Mouse (Mus musculus) forebrain, embryonic 14.5 days (tissue): ENCODE measurements around the gene Psmb7. TPM values are rescaled to one million over a fixed set of nuclear protein-coding genes. Genes with fewer than 3 reads are reported as not detected.
A peak's percentile ranks its signal among the peaks of the same experiment; 100 is the strongest.

Experiments
- ATAC-seq: fragments of 200-750 bp; cut with Nextera tagmentation; 2 replicates; pipeline ENCODE4 v1.8.0; 2017; ENCODE audit warnings: mild to moderate bottlenecking, moderate library complexity
- DNase-seq: peaks from one replicate; pipeline ENCODE4 v3.0.0-alpha.2; 2015; ENCODE audit warnings: low spot score
- H3K27ac ChIP-seq: fragments of 300-500 bp; sonication (generic); 2 replicates; pipeline ENCODE4 v1.5.1; 2014; ENCODE audit warnings: low read depth, mild to moderate bottlenecking, control low read depth, low read length, moderate library complexity
- H3K27me3 ChIP-seq: fragments of 300-500 bp; sonication (generic); replicated peaks from 2 replicates; pipeline ENCODE4 v1.6.1; 2014; ENCODE audit warnings: low read length, control low read depth, mixed read lengths; ENCODE audit not compliant: control insufficient read depth, insufficient read depth
- H3K36me3 ChIP-seq: fragments of 300-500 bp; sonication (generic); 2 replicates; pipeline ENCODE4 v1.6.1; 2014; ENCODE audit warnings: low read length, control low read depth; ENCODE audit not compliant: control insufficient read depth, insufficient read depth
- H3K4me1 ChIP-seq: fragments of 300-500 bp; sonication (generic); 2 replicates; pipeline ENCODE4 v1.6.1; 2014; ENCODE audit warnings: antibody characterized with exemption, low read length, control low read depth; ENCODE audit not compliant: control insufficient read depth, insufficient read depth
- H3K4me2 ChIP-seq: fragments of 300-500 bp; sonication (generic); 2 replicates; pipeline ENCODE4 v1.6.1; 2014; ENCODE audit warnings: mild to moderate bottlenecking, control low read depth, low read length
- H3K4me3 ChIP-seq: fragments of 300-500 bp; sonication (generic); 2 replicates; pipeline ENCODE4 v1.5.1; 2014; ENCODE audit warnings: low read depth, low read length, control low read depth
- H3K9ac ChIP-seq: fragments of 300-500 bp; sonication (generic); 2 replicates; pipeline ENCODE4 v1.6.1; 2014; ENCODE audit warnings: mild to moderate bottlenecking, low read length, control low read depth, moderate library complexity
- H3K9me3 ChIP-seq: fragments of 300-500 bp; sonication (generic); replicated peaks from 2 replicates; pipeline ENCODE4 v1.6.1; 2016; ENCODE audit warnings: low read length, control low read depth, mixed read lengths; ENCODE audit not compliant: control insufficient read depth
- WGBS: fragments of 180-500 bp; shearing (Covaris S2); extraction: QIAGEN DNeasy Blood & Tissue Kit; methylation state at CpG from one replicate; pipeline ENCODE4 v1.1.7; 2014; 5-methylcytosine and 5-hydroxymethylcytosine counted together
- polyA plus RNA-seq: library from polyadenylated mRNA; unstranded; fragments of >200 nt; fragmentation: Nextera tagmentation; extraction: Ambion mirVana; gene quantifications from 2 replicates; pipeline ENCODE4 v1.2.1, GENCODE M21; 2014

The Psmb7 gene
- polyA plus RNA-seq, 1 experiment from 2014 or later = 382 TPM

GRCm38 (mm10) chr2:38652098-38652497 lies 8.2 kb upstream of the Psmb7 start:
- Histone ChIP-seq H3K27me3 (no peaks in the 10 kb centered on the region), H3K4me2 (no peak overlapping the region), H3K4me3 (no peak overlapping the region), H3K9me3 (no peaks in the 10 kb centered on the region), H3K27ac (no peak overlapping the region), H3K9ac (no peak overlapping the region), H3K4me1 (peaks cover 4% of the 10 kb centered on the region; the same call in 1 of the 2 replicates), H3K36me3 (no peaks in the 10 kb centered on the region)
- ATAC-seq = no peak
- DNase-seq = no peak
- WGBS = 87% methylated on average over 7 of the region's 7 CpGs

GRCm38 (mm10) chr2:38650340-38650739 lies 6.5 kb upstream of the Psmb7 start:
- H3K4me2 ChIP-seq = no peak overlapping the region
- WGBS = 96% methylated on average over 1 of the region's 1 CpGs
- H3K27me3 ChIP-seq = no peaks in the 10 kb centered on the region
- H3K9me3 ChIP-seq = no peaks in the 10 kb centered on the region
- no peak for ATAC-seq
- peaks cover 7% of the 10 kb centered on the region; the same call in 1 of the 2 replicates for H3K4me1 ChIP-seq
- H3K27ac ChIP-seq = no peak overlapping the region
- H3K9ac ChIP-seq = no peak overlapping the region
- no peaks in the 10 kb centered on the region for H3K36me3 ChIP-seq
- DNase-seq = no peak
- H3K4me3 ChIP-seq = no peak overlapping the region

GRCm38 (mm10) chr2:38647661-38648060 lies 3.8 kb upstream of the Psmb7 start:
- H3K4me1 ChIP-seq = peaks cover 15% of the 10 kb centered on the region
- WGBS = 84% methylated on average over 7 of the region's 7 CpGs
- H3K36me3 ChIP-seq = no peaks in the 10 kb centered on the region
- no peaks in the 10 kb centered on the region for H3K9me3 ChIP-seq
- no peaks in the 10 kb centered on the region for H3K27me3 ChIP-seq
- DNase-seq (no peak), ATAC-seq (no peak)
- no peak overlapping the region for H3K4me2 ChIP-seq
- no peak overlapping the region for H3K9ac ChIP-seq
- H3K27ac ChIP-seq = peak overlapping the region; percentile 63; the same call in 1 of the 2 replicates
- H3K4me3 ChIP-seq = no peak overlapping the region

GRCm38 (mm10) chr2:38647201-38647606 lies 3.3 kb upstream of the Psmb7 start:
- Histone ChIP-seq H3K4me1 (peaks cover 15% of the 10 kb centered on the region), H3K9me3 (no peaks in the 10 kb centered on the region), H3K27ac (peak overlapping the region; percentile 63; the same call in 1 of the 2 replicates), H3K9ac (no peak overlapping the region), H3K27me3 (no peaks in the 10 kb centered on the region), H3K4me3 (no peak overlapping the region), H3K4me2 (no peak overlapping the region), H3K36me3 (0 out of 2 replicates have a peak, but pooled peaks cover 3% of the 10 kb centered on the region)
- WGBS = 43% methylated on average over 8 of the region's 8 CpGs
- peak; percentile 80 for DNase-seq
- peak; percentile 64 for ATAC-seq

GRCm38 (mm10) chr2:38645936-38646335 lies 2.0 kb upstream of the Psmb7 start:
- Histone ChIP-seq H3K27me3 (no peaks in the 10 kb centered on the region), H3K27ac (no peak overlapping the region), H3K4me1 (peaks cover 15% of the 10 kb centered on the region), H3K9me3 (no peaks in the 10 kb centered on the region), H3K9ac (no peak overlapping the region), H3K4me2 (no peak overlapping the region), H3K4me3 (no peak overlapping the region), H3K36me3 (peaks cover 14% of the 10 kb centered on the region)
- peak; percentile 83 for DNase-seq
- 0% methylated on average over 3 of the region's 3 CpGs for WGBS
- peak; percentile 53; the same call in 1 of the 2 replicates for ATAC-seq

GRCm38 (mm10) chr2:38641761-38642160 lies 2.1 kb downstream of the Psmb7 start:
- no peaks in the 10 kb centered on the region for H3K27me3 ChIP-seq
- ATAC-seq = no peak
- H3K4me3 ChIP-seq = no peak overlapping the region
- DNase-seq = no peak
- H3K36me3 ChIP-seq = peaks cover 47% of the 10 kb centered on the region
- H3K4me2 ChIP-seq = no peak overlapping the region
- WGBS = 93% methylated on average over 1 of the region's 1 CpGs
- H3K27ac ChIP-seq = no peak overlapping the region
- H3K9me3 ChIP-seq = no peaks in the 10 kb centered on the region
- no peak overlapping the region for H3K9ac ChIP-seq
- peaks cover 8% of the 10 kb centered on the region for H3K4me1 ChIP-seq

- H3K4me1 ChIP-seq = peaks cover under 1% of the 10 kb centered on the region; the same call in 1 of the 2 replicates
- DNase-seq (peak; percentile 53), ATAC-seq (no peak)
- H3K9ac ChIP-seq = no peak overlapping the region
- H3K9me3 ChIP-seq = no peaks in the 10 kb centered on the region
- 79% methylated on average over 4 of the region's 4 CpGs for WGBS
- H3K36me3 ChIP-seq = peaks cover 82% of the 10 kb centered on the region
- H3K27me3 ChIP-seq = no peaks in the 10 kb centered on the region
- H3K4me2 ChIP-seq = no peak overlapping the region
- no peak overlapping the region for H3K4me3 ChIP-seq
- no peak overlapping the region for H3K27ac ChIP-seq
Observed at GRCm38 (mm10) chr2:38637716-38638267, 6.1 kb downstream of the Psmb7 start.

GRCm38 (mm10) chr2:38630574-38630973 lies 13.3 kb downstream of the Psmb7 start:
- no peak overlapping the region for H3K27ac ChIP-seq
- H3K9ac ChIP-seq = no peak overlapping the region
- peaks cover 85% of the 10 kb centered on the region for H3K36me3 ChIP-seq
- H3K4me3 ChIP-seq = no peak overlapping the region
- H3K27me3 ChIP-seq = no peaks in the 10 kb centered on the region
- ATAC-seq = no peak
- H3K4me2 ChIP-seq = no peak overlapping the region
- WGBS = 92% methylated on average over 2 of the region's 2 CpGs
- H3K9me3 ChIP-seq = no peaks in the 10 kb centered on the region
- H3K4me1 ChIP-seq = no peaks in the 10 kb centered on the region
- DNase-seq = no peak

GRCm38 (mm10) chr2:38629451-38629850 lies 14.4 kb downstream of the Psmb7 start:
- 87% methylated on average over 3 of the region's 3 CpGs for WGBS
- no peak overlapping the region for H3K4me2 ChIP-seq
- H3K36me3 ChIP-seq = peaks cover 74% of the 10 kb centered on the region
- H3K27ac ChIP-seq = no peak overlapping the region
- no peaks in the 10 kb centered on the region for H3K27me3 ChIP-seq
- ATAC-seq (no peak), DNase-seq (no peak)
- H3K4me1 ChIP-seq = no peaks in the 10 kb centered on the region
- H3K9me3 ChIP-seq = no peaks in the 10 kb centered on the region
- H3K4me3 ChIP-seq = no peak overlapping the region
- no peak overlapping the region for H3K9ac ChIP-seq
